Mouse (Mus musculus) CH12.LX (cell line): Measurements from ENCODE around the gene Prps1l3.

Experiments
- CTCF ChIP-seq, 2 experiments: IDR thresholded peaks in 1 of 2; conservative IDR thresholded peaks in 1 of 2; 2 replicates each; pipeline ENCODE4 v1.5.1; 2011 to 2012; ENCODE audit warnings: low read depth in 2 of 2, low read length in 2 of 2, improper control_type of control experiment in 1 of 2, inconsistent platforms in 1 of 2, mild to moderate bottlenecking in 1 of 2, moderate library complexity in 1 of 2
- EP300 ChIP-seq: IDR thresholded peaks from 2 replicates; pipeline ENCODE4 v1.6.1; 2011; ENCODE audit warnings: low read length, improper control_type of control experiment
- MAZ ChIP-seq: IDR thresholded peaks from 2 replicates; pipeline ENCODE4 v1.6.1; 2012; ENCODE audit warnings: low read depth, mild to moderate bottlenecking, inconsistent platforms, low read length, improper control_type of control experiment, moderate library complexity
- PAX5 ChIP-seq: IDR thresholded peaks from 2 replicates; pipeline ENCODE4 v1.6.1; 2012; ENCODE audit warnings: low read length, inconsistent platforms, mixed read lengths

DNA sequence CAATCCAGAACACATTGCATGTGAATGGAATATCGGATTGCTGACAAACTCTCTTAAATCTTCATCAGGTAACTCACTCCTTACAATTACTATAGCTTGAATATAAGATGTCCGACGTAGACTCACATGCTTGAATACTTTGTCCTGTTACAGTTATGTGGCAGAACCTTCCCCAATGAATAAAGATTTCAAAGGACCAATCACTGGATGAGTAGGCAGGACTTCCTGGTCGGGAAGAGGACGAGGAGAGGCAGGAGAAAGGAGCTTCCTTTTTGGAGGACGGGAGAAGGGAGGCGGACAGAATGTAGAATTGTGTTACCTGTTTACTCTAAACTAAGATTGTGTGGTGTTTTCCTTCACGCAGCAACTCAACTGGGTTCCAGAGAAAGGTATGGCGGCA lies 3.8 kb upstream of the Prps1l3 start:
- no peak for TF ChIP-seq CTCF (conservative IDR thresholded peaks at IDR 0.05 in 1 of 2, IDR thresholded peaks at IDR 0.05 in 1 of 2; ENCODE audit: low read depth in 2 of 2, low read length in 2 of 2)
- no peak for TF ChIP-seq PAX5
- no peak for TF ChIP-seq EP300
- no peak for TF ChIP-seq MAZ
